Mouse (Mus musculus) gastrocnemius, postnatal 14 days (tissue): ENCODE data around the gene Ttc26. TPM values are rescaled to one million over a fixed set of nuclear protein-coding genes. Genes with fewer than 3 reads are reported as not detected.
"Not testable (repeated sequence)": the region's sequence is repeated elsewhere in the genome, so short reads cannot be mapped to it uniquely, and the experiment has no call there.

Experiments used
- DNase-seq: peaks from one replicate; pipeline ENCODE4 v3.0.0; 2021; ENCODE audit warnings: mixed read lengths
- intact Hi-C: fragments of 180-260 bp; cut with DNase I; formaldehyde crosslinking; loops from one replicate; pipeline ENCODE4 v1.15.1; 2025; ENCODE audit warnings: low total_unique reads
- total RNA-seq, 2 experiments: library from RNA; stranded (reverse); gene quantifications; 2 replicates each; pipeline ENCODE4 v1.2.3; 2021

The Ttc26 gene
- total RNA-seq, 2 experiments from 2014 or later: 1.1 to 1.5 TPM

DNA sequence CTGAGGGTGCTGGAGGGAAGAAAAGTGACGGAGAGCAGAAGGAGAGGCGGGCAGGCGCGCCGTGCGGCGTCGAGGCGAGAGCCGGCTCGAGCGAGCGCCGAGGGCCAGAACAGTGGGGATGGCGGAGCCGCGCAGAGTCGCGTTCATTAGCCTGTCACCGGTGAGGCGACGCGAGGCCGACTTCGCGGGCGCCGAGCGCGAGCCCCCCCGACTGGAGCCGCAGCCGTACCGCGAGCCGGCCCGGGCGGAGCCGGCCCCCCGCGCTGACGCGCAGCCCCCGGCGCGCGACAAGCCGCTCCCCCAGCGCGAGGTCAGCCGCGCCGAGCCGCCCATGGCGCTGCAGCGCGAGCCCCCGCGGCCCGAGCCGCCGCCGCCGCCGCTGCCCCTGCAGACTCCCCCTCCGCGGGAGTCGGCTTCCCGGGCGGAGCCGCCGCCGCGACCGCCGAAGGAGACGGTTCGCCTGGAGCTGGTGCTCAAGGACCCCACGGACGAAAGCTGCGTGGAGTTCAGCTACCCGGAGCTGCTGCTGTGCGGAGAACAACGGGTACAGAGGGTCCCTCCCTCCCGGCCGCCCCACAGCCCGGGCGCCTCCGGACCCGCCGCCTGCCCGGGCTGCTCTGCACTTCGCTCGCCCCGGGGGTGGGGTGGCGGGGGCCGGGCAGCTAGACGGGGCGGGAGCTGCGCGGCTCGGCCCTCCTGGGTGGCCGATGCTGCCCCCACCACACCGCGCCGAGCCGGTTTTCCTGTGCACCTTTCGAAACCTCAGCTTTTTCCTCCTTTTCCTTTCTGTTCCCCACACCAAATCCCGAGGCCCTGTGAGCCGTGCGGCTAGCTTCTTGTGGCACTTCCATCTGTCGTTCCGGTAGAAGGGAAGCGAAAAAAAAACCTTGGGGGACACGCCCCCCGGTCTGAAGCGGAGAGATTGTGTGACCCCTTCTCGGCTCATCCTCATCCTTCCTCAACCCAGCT, 53.1 kb downstream of the Ttc26 start:
- DNase-seq: peak; percentile 69
- intact Hi-C loops: no loop called here

DNA sequence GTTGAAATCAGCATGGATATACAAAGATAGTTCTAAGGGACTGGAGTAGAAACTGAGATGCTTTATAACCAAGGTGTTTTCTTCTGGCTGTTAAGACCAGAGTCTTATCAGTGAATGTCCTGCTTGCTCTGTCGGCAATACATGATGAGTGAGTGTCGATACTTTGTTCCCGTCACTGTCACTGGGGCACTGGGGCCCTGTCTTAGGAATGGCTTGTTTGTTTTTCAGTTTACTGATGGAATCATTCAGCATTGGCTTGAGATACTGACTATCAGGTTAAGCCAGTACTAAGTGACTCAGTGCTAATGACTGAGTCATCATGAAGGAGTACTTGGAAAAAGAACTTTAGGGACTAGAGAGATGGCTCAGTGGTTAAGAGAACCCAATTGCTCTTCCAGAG, 62.6 kb downstream of the Ttc26 start:
- intact Hi-C loops: no loop called here

DNA sequence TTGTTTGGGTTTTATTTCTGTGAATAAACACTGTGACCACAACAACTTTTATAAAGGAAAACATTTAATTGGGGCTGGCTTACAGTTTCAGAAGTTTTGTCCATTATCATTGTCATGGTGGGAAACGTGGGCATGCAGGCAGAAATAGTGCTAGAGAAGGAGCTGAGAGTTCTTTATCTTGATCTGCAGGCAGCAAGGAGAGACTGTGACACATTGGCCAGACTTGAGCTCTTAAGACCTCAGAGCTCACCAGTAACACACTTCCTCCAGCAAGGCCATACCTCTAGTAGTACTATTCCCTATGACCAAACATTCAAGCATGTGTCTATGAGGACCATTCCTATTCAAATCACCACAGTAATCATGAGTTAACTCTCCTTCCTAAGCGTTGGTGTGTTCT, 67.0 kb downstream of the Ttc26 start:
- DNase-seq: no peak
- intact Hi-C loops: no loop called here

More for the DNA sequence above, 62.6 kb downstream of the Ttc26 start:
- no peak for DNase-seq

DNA sequence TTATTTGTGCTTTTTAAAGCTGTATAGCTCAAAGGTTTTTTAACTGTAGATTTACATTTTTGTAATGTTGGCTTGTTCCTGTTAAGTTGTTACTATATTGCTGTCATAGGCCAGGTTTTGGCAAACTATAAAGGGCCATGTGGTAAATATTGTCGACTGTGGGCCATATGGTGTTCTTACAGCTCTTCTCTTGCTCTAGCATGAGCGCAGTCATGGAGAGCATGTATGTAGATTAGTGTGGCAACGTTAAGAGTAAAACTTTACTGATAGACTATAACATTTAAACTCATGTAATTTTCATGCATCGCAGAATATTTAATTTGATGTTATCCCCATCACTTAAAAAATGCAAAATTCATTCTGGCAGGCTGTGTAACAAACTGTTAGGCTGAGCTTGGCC, 71.8 kb downstream of the Ttc26 start:
- intact Hi-C loops: no loop called here
- no peak for DNase-seq

DNA sequence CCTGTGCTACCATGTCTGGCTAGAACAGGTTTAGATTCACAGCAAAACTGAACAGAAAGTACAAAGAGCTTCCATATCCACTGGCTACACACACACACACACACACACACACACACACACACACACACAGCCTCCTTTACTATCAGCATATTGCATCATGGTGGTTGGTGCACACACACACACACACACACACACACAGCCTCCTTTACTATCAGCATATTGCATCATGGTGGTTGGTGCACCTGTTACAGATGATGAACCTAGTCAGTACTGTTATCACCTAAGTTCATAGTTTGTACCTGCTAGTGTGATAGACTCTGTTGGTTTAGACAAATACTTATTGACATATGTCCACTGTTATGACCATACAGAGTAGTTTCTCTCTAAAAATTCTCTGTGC, 75.2 kb downstream of the Ttc26 start:
- DNase-seq, intact Hi-C loops: not testable (repeated sequence)

DNA sequence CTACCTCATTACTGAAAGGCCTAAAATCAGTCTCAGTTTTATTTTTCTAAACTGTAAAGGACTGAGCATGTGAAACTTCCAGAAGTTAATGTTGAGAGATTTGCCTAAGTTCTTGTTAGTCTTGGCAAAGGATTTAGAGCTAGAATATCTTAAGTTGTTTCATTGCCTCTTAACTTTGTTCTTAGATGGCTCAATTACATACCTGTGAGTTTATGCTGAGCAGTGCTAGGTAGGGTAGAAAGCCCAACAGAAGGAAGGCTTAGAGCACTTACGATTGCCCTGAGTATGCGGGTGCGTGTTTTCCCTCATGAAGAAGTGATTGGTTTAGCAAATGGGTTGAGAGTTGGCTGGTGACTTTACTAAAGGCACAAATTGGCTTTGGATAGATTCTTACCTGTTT, 76.8 kb downstream of the Ttc26 start:
- intact Hi-C loops: no loop called here
- no peak for DNase-seq

DNA sequence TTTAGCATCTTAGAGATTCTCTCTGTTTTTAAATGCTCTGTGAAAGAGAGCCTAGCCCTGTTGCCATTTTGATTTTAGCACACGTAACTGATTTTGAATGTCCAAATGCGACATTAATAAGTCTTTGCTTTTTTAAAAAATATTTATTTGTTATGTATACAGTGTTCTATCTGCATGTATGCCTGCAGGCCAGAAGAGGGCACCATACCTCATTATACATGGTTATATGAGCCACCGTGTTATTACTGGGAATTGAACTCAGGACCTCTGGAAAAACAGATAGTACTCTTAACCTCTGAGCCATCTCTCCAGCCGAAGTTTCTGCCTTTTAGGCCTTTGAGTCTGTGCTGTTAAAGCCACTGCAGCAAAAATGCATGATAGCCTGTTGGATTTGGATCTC, 88.3 kb downstream of the Ttc26 start:
- intact Hi-C loops: no loop called here
- no peak for DNase-seq

Other genes starting within 250 kb of the Ttc26 start
- 1 to 10 TPM; 1.0 to 1.5 TPM for gene D630045J12Rik, start 127.5 kb upstream of the Ttc26 start, total RNA-seq
- 1 to 10 TPM; 2.1 to 2.9 TPM for gene Zc3hav1l, start 82.2 kb upstream of the Ttc26 start, total RNA-seq
- gene Zc3hav1, start 26.9 kb upstream of the Ttc26 start, total RNA-seq: 1 to 10 TPM; 7.9 to 8.3 TPM
- gene Ubn2, start 52.5 kb downstream of the Ttc26 start, total RNA-seq: 10 to 100 TPM; 20.1 to 20.8 TPM
- gene Fmc1, start 152.0 kb downstream of the Ttc26 start, total RNA-seq: 100 to 1,000 TPM; 125 to 149 TPM
- gene Luc7l2, start 169.9 kb downstream of the Ttc26 start, total RNA-seq: 100 to 1,000 TPM in 1 of 2 experiments, 10 to 100 TPM in 1; 84.2 to 102 TPM